Mouse (Mus musculus): ENCODE data around the gene Srpk2. TPM values are rescaled to one million over a fixed set of nuclear protein-coding genes. Genes with fewer than 3 reads are reported as not detected.
"Not testable (repeated sequence)": the region's sequence is repeated elsewhere in the genome, so short reads cannot be mapped to it uniquely, and the experiment has no call there.

Gene Srpk2
- 5.7 and 6.2 TPM in 2 replicates for polyA plus RNA-seq (2015; fragmentation: Nextera tagmentation; extraction: Ambion mirVana)

GRCm38 (mm10) chr5:23684517-23684916 is at the start of gene Srpk2:
Gene Srpk2, minus strand, starts transcription at chr5:23684617.
- Histone ChIP-seq H3K27ac (replicated peaks) (no peak within 1 kb of the TSS), H3K4me3 (replicated peaks) (no peak within 1 kb of the TSS), H3K4me2 (no peak within 1 kb of the TSS), H3K27me3 (no peaks in the 10 kb centered on the region), H3K9me3 (replicated peaks) (no peaks in the 10 kb centered on the region), H3K36me3 (replicated peaks) (no peaks in the 10 kb centered on the region), H3K4me1 (replicated peaks) (no peaks in the 10 kb centered on the region), H3K9ac (no peak within 1 kb of the TSS)
- ATAC-seq (ENCODE audit: insufficient read depth), result no peak
- WGBS (ENCODE audit: insufficient replicate concordance), result 44% methylated on average over 1 of the region's 1 CpGs

- Histone ChIP-seq H3K4me3 (replicated peaks) (no peak overlapping the region), H3K27me3 (no peaks in the 10 kb centered on the region), H3K9ac (no peak overlapping the region), H3K4me2 (no peak overlapping the region), H3K4me1 (replicated peaks) (no peaks in the 10 kb centered on the region), H3K9me3 (replicated peaks) (no peaks in the 10 kb centered on the region), H3K27ac (replicated peaks) (no peak overlapping the region), H3K36me3 (replicated peaks) (no peaks in the 10 kb centered on the region)
- no peak for ATAC-seq (ENCODE audit: insufficient read depth)
- WGBS (ENCODE audit: insufficient replicate concordance), result 72% methylated on average over 2 of the region's 2 CpGs
Measured at GRCm38 (mm10) chr5:23721956-23722355, 37.5 kb upstream of the Srpk2 start.

- H3K27me3 ChIP-seq, result no peaks in the 10 kb centered on the region
- WGBS (ENCODE audit: insufficient replicate concordance), result 35% methylated on average over 4 of the region's 4 CpGs
- H3K36me3 ChIP-seq (replicated peaks), result no peaks in the 10 kb centered on the region
- no peaks in the 10 kb centered on the region for H3K9me3 ChIP-seq (replicated peaks)
- no peak overlapping the region for H3K4me3 ChIP-seq (replicated peaks)
- no peak overlapping the region for H3K27ac ChIP-seq (replicated peaks)
- no peak overlapping the region for H3K4me2 ChIP-seq
- H3K9ac ChIP-seq, result no peak overlapping the region
- ATAC-seq (ENCODE audit: insufficient read depth), result no peak
- no peaks in the 10 kb centered on the region for H3K4me1 ChIP-seq (replicated peaks)
Measured at GRCm38 (mm10) chr5:23718881-23719328, 34.5 kb upstream of the Srpk2 start.

GRCm38 (mm10) chr5:23718182-23718534 is 33.7 kb upstream of the Srpk2 start:
- Histone ChIP-seq H3K4me3 (replicated peaks) (no peak overlapping the region), H3K36me3 (replicated peaks) (no peaks in the 10 kb centered on the region), H3K27me3 (no peaks in the 10 kb centered on the region), H3K27ac (replicated peaks) (no peak overlapping the region), H3K9me3 (replicated peaks) (no peaks in the 10 kb centered on the region), H3K4me2 (no peak overlapping the region), H3K4me1 (replicated peaks) (peaks cover 5% of the 10 kb centered on the region; the same call in 1 of the 2 replicates), H3K9ac (no peak overlapping the region)
- ATAC-seq (ENCODE audit: insufficient read depth), result no peak
- WGBS (ENCODE audit: insufficient replicate concordance), result 19% methylated on average over 1 of the region's 1 CpGs

GRCm38 (mm10) chr5:23717469-23718181 is 33.2 kb upstream of the Srpk2 start:
- Histone ChIP-seq H3K4me2 (no peak overlapping the region), H3K9me3 (replicated peaks) (no peaks in the 10 kb centered on the region), H3K4me3 (replicated peaks) (no peak overlapping the region), H3K4me1 (replicated peaks) (peaks cover 5% of the 10 kb centered on the region; the same call in 1 of the 2 replicates), H3K27me3 (no peaks in the 10 kb centered on the region), H3K9ac (no peak overlapping the region), H3K27ac (replicated peaks) (no peak overlapping the region), H3K36me3 (replicated peaks) (no peaks in the 10 kb centered on the region)
- 32% methylated on average over 3 of the region's 3 CpGs for WGBS (ENCODE audit: insufficient replicate concordance)
- no peak for ATAC-seq (ENCODE audit: insufficient read depth)

- Histone ChIP-seq H3K4me3 (replicated peaks) (no peak overlapping the region; the same call in 1 of the 2 replicates), H3K9ac (no peak overlapping the region), H3K36me3 (replicated peaks) (peaks cover 21% of the 10 kb centered on the region), H3K27ac (replicated peaks) (no peak overlapping the region), H3K4me2 (0 out of 2 replicates have a peak overlapping the region, but pooled peaks have one; percentile 80), H3K9me3 (replicated peaks) (0 out of 2 replicates have a peak, but pooled peaks cover 4% of the 10 kb centered on the region), H3K27me3 (no peaks in the 10 kb centered on the region), H3K4me1 (replicated peaks) (peaks cover 14% of the 10 kb centered on the region; the same call in 1 of the 2 replicates)
- no peak for ATAC-seq (ENCODE audit: insufficient read depth)
- WGBS (ENCODE audit: insufficient replicate concordance), result 75% methylated on average over 8 of the region's 8 CpGs
Measured at GRCm38 (mm10) chr5:23713401-23714335, 29.3 kb upstream of the Srpk2 start.

GRCm38 (mm10) chr5:23712130-23713001 is 27.9 kb upstream of the Srpk2 start:
- WGBS (ENCODE audit: insufficient replicate concordance), result 5% methylated on average over 60 of the region's 60 CpGs
- ATAC-seq (ENCODE audit: insufficient read depth), result peak; percentile 98

GRCm38 (mm10) chr5:23711671-23712129 is 27.3 kb upstream of the Srpk2 start:
- peak overlapping the region; percentile 68 for H3K4me3 ChIP-seq (replicated peaks)
- peak overlapping the region; percentile 63; the same call in 1 of the 2 replicates for H3K9ac ChIP-seq
- peaks cover 14% of the 10 kb centered on the region; the same call in 1 of the 2 replicates for H3K9me3 ChIP-seq (replicated peaks)
- H3K4me1 ChIP-seq (replicated peaks), result peaks cover 14% of the 10 kb centered on the region; the same call in 1 of the 2 replicates
- ATAC-seq (ENCODE audit: insufficient read depth); H3K27ac ChIP-seq (replicated peaks); H3K27me3 ChIP-seq: not testable (repeated sequence)
- 50% methylated on average over 6 of the region's 6 CpGs for WGBS (ENCODE audit: insufficient replicate concordance)
- H3K36me3 ChIP-seq (replicated peaks), result peaks cover 40% of the 10 kb centered on the region
- peak overlapping the region; percentile 80 for H3K4me2 ChIP-seq

More at GRCm38 (mm10) chr5:23712130-23713001, 27.9 kb upstream of the Srpk2 start:
- Histone ChIP-seq H3K4me2 (peak overlapping the region; percentile 80), H3K27me3 (no peaks in the 10 kb centered on the region), H3K9ac (peak overlapping the region; percentile 63), H3K9me3 (replicated peaks) (peaks cover 11% of the 10 kb centered on the region; the same call in 1 of the 2 replicates), H3K4me1 (replicated peaks) (peaks cover 14% of the 10 kb centered on the region; the same call in 1 of the 2 replicates), H3K4me3 (replicated peaks) (peak overlapping the region; percentile 68), H3K27ac (replicated peaks) (peak overlapping the region; percentile 29; the same call in 1 of the 2 replicates), H3K36me3 (replicated peaks) (peaks cover 33% of the 10 kb centered on the region)

GRCm38 (mm10) chr5:23711244-23711643 is 26.8 kb upstream of the Srpk2 start:
- H3K4me1 ChIP-seq (replicated peaks), result peaks cover 14% of the 10 kb centered on the region; the same call in 1 of the 2 replicates
- H3K9me3 ChIP-seq (replicated peaks), result peaks cover 14% of the 10 kb centered on the region; the same call in 1 of the 2 replicates
- no peak overlapping the region for H3K27ac ChIP-seq (replicated peaks)
- no peak for ATAC-seq (ENCODE audit: insufficient read depth)
- no peaks in the 10 kb centered on the region for H3K27me3 ChIP-seq
- WGBS (ENCODE audit: insufficient replicate concordance), result 82% methylated on average over 4 of the region's 4 CpGs
- peak overlapping the region; percentile 80; the same call in 1 of the 2 replicates for H3K4me2 ChIP-seq
- H3K36me3 ChIP-seq (replicated peaks), result peaks cover 44% of the 10 kb centered on the region
- H3K9ac ChIP-seq, result no peak overlapping the region
- peak overlapping the region; percentile 68; the same call in 1 of the 2 replicates for H3K4me3 ChIP-seq (replicated peaks)

- Histone ChIP-seq H3K9me3 (replicated peaks) (peaks cover 14% of the 10 kb centered on the region; the same call in 1 of the 2 replicates), H3K9ac (no peak overlapping the region), H3K4me3 (replicated peaks) (no peak overlapping the region), H3K4me1 (replicated peaks) (peaks cover 14% of the 10 kb centered on the region; the same call in 1 of the 2 replicates), H3K4me2 (no peak overlapping the region), H3K36me3 (replicated peaks) (peaks cover 49% of the 10 kb centered on the region), H3K27ac (replicated peaks) (no peak overlapping the region), H3K27me3 (no peaks in the 10 kb centered on the region)
- ATAC-seq (ENCODE audit: insufficient read depth), result no peak
- WGBS (ENCODE audit: insufficient replicate concordance), result 78% methylated on average over 1 of the region's 1 CpGs
Measured at GRCm38 (mm10) chr5:23709661-23710060, 25.2 kb upstream of the Srpk2 start.
